Mouse (Mus musculus): Measurements from ENCODE around the gene Tcf20. TPM values are rescaled to one million over a fixed set of nuclear protein-coding genes. Genes with fewer than 3 reads are reported as not detected.

Tcf20 gene
- polyA plus RNA-seq, 1 experiment from 2014 or later = 13.0 TPM

DNA sequence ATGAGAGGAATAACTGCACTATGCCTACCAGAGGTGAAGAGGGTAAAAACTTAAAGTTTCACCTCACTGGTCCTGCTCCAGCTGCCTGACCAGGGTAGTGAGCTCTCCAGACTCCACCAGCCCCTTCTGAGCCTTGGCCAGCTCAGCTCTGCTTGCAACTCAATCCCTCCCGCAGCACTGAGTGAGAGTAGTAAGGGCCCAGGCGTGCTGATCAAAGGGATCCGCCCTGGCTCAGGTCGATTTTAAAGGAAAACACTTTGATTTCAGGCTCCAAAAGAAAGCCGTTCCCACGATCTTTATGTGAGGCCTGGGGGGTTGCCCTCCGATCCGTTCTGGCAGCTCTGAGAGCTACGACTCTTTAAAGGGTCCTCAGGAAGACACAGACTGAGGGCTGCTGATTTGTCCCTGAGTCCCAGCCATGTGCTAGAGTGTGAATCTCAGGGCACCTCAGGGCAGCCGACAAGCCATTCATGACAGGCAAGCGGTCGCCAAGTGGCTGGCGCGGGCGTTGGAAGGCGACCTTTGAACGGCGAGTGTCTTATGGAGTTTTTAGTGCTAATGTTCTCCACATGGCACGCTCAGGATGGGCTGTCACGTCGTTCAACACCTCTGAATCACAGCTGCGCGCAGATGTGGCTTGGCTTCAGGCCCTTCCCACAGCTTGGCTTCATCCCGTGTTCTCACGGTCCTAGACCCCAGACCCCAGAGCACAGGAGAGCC is 37.5 kb upstream of the Tcf20 start:
- Histone ChIP-seq H3K9ac (ENCODE audit: low read depth, low read length) (no peak overlapping the region), H3K4me3 (ENCODE audit: low read depth, low read length) (no peak overlapping the region), H3K27me3 (ENCODE audit: control insufficient read depth, insufficient read depth, low read depth, low read length) (no peaks in the 10 kb centered on the region), H3K27ac (ENCODE audit: low read length) (no peak overlapping the region; the same call in 1 of the 2 replicates), H3K4me1 (ENCODE audit: control insufficient read depth, insufficient read depth, low read length) (peaks cover 33% of the 10 kb centered on the region), H3K4me2 (ENCODE audit: low read length) (no peak overlapping the region), H3K36me3 (ENCODE audit: control insufficient read depth, insufficient read depth, low read length) (no peaks in the 10 kb centered on the region), H3K9me3 (replicated peaks; ENCODE audit: control insufficient read depth, low read length, poor library complexity, severe bottlenecking) (no peaks in the 10 kb centered on the region)
- WGBS = 21% methylated on average over 25 of the region's 25 CpGs
- ATAC-seq = peak; percentile 16; the same call in 1 of the 2 replicates

DNA sequence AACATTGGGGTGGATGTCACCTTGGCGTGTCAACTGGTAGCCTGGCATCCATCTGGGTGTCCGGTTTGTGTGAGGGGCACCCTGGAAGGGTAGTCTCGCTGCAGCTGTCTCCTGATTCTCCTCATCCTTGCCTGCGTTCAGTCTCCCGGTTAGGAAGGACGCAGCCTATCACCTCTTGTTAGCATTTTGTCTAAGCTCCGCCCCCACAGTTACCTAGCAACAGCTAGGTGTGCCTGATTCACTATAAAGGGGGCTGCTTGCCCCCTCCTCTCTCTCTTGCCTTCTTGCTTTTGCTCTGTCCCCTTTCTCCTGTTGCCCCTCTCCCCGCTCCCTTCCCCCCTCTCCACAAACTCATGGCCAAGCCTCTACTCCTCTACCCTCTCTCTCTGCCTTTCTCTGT is 35.3 kb upstream of the Tcf20 start:
- H3K4me3 ChIP-seq (ENCODE audit: low read depth, low read length) = no peak overlapping the region; the same call in 1 of the 2 replicates
- WGBS = 24% methylated on average over 8 of the region's 8 CpGs
- ATAC-seq = no peak
- no peak overlapping the region for H3K9ac ChIP-seq (ENCODE audit: low read depth, low read length)
- H3K9me3 ChIP-seq (replicated peaks; ENCODE audit: control insufficient read depth, low read length, poor library complexity, severe bottlenecking) = no peaks in the 10 kb centered on the region
- H3K4me2 ChIP-seq (ENCODE audit: low read length) = peak overlapping the region; percentile 21; the same call in 1 of the 2 replicates
- no peak overlapping the region for H3K27ac ChIP-seq (ENCODE audit: low read length)
- no peaks in the 10 kb centered on the region for H3K27me3 ChIP-seq (ENCODE audit: control insufficient read depth, insufficient read depth, low read depth, low read length)
- no peaks in the 10 kb centered on the region for H3K36me3 ChIP-seq (ENCODE audit: control insufficient read depth, insufficient read depth, low read length)
- peaks cover 30% of the 10 kb centered on the region for H3K4me1 ChIP-seq (ENCODE audit: control insufficient read depth, insufficient read depth, low read length)

DNA sequence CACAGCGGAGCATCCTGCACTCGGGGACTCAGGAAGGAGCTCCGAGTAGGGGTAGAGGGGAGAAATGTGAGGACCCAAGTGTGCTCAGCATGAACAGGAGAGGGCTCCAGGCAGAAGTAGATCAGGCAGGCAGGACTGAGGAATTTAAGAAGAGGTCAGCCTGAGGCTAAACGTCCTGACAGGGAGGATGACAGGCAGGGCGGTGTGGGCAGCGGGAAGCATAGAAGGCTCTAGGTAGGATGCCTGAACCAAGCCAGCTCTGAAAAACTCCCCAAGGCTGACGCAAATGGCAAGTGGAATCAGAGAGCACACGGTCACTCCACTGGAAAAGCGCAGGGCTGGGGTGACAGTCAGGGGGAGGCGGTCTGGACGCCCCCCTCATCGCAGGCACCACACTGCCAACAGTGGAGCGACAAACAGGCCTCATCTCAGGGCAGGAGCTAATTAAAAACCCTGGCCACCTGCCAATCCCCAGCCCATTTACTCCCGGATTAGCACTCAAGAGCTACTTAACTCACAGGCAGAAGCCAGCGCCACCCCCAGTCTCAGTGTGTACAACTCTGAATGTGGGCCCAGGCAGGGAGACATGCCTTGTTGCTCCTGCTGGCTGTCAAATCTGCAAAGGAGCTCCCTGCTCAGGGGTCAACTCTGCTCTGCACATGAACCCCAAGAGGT is 23.5 kb upstream of the Tcf20 start:
- ATAC-seq = peak; percentile 72
- Histone ChIP-seq H3K36me3 (ENCODE audit: control insufficient read depth, insufficient read depth, low read length) (no peaks in the 10 kb centered on the region), H3K4me2 (ENCODE audit: low read length) (peak overlapping the region; percentile 15; the same call in 1 of the 2 replicates), H3K9me3 (replicated peaks; ENCODE audit: control insufficient read depth, low read length, poor library complexity, severe bottlenecking) (no peaks in the 10 kb centered on the region), H3K4me1 (ENCODE audit: control insufficient read depth, insufficient read depth, low read length) (peaks cover 14% of the 10 kb centered on the region), H3K27me3 (ENCODE audit: control insufficient read depth, insufficient read depth, low read depth, low read length) (peaks cover 3% of the 10 kb centered on the region; the same call in 1 of the 2 replicates), H3K9ac (ENCODE audit: low read depth, low read length) (peak overlapping the region; percentile 43), H3K27ac (ENCODE audit: low read length) (peak overlapping the region; percentile 13; the same call in 1 of the 2 replicates), H3K4me3 (ENCODE audit: low read depth, low read length) (no peak overlapping the region)
- 7% methylated on average over 15 of the region's 15 CpGs for WGBS

DNA sequence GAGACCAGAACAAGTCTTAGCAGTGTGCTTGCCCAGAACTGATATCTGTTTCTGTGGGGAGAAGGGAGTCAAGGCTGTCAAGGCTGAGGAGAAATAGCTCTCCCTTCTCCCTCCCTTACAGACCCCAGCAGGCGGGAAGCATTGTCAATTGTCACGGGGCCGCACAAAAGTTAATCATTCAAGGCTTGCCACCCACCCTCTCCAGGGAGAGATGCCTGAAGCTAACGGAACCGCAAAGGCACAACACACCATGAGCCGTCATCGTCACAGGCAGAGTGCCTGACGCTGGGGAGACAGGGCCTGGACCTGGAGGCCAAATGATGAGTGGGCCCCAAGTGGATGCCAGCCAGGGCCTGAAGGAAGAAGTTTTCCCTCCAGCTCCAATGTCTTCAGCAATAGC is 22.8 kb upstream of the Tcf20 start:
- H3K4me1 ChIP-seq (ENCODE audit: control insufficient read depth, insufficient read depth, low read length) = peaks cover 13% of the 10 kb centered on the region
- no peak overlapping the region for H3K4me3 ChIP-seq (ENCODE audit: low read depth, low read length)
- peak overlapping the region; percentile 43; the same call in 1 of the 2 replicates for H3K9ac ChIP-seq (ENCODE audit: low read depth, low read length)
- H3K9me3 ChIP-seq (replicated peaks; ENCODE audit: control insufficient read depth, low read length, poor library complexity, severe bottlenecking) = no peaks in the 10 kb centered on the region
- peaks cover 3% of the 10 kb centered on the region; the same call in 1 of the 2 replicates for H3K27me3 ChIP-seq (ENCODE audit: control insufficient read depth, insufficient read depth, low read depth, low read length)
- no peaks in the 10 kb centered on the region for H3K36me3 ChIP-seq (ENCODE audit: control insufficient read depth, insufficient read depth, low read length)
- 0 out of 2 replicates have a peak, but pooled peaks have one; percentile 32 for ATAC-seq
- H3K4me2 ChIP-seq (ENCODE audit: low read length) = no peak overlapping the region
- 13% methylated on average over 8 of the region's 8 CpGs for WGBS
- H3K27ac ChIP-seq (ENCODE audit: low read length) = peak overlapping the region; percentile 6; the same call in 1 of the 2 replicates

DNA sequence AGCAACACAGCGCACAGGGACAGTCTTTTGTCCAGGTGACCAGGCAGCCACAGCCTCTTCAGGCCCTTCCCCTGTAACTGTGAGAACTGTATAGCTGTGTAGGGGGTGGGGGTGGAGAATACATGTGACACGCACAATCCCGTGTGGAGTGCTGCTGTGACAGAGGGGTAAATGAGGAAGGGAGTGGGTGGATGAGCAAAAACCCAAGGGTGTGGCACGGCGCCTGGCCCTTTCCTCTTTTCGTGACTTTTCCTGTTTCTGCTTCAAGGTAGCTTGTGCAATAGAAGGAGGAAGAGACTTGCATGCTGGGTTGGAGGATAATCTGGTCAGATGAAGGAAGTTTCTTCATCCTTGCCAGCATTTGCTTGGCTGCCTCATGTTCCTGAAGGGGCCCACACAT is 21.9 kb upstream of the Tcf20 start:
- H3K4me1 ChIP-seq (ENCODE audit: control insufficient read depth, insufficient read depth, low read length) = peaks cover 13% of the 10 kb centered on the region
- no peak overlapping the region for H3K4me2 ChIP-seq (ENCODE audit: low read length)
- 94% methylated on average over 6 of the region's 6 CpGs for WGBS
- H3K27ac ChIP-seq (ENCODE audit: low read length) = no peak overlapping the region
- no peaks in the 10 kb centered on the region for H3K9me3 ChIP-seq (replicated peaks; ENCODE audit: control insufficient read depth, low read length, poor library complexity, severe bottlenecking)
- no peak overlapping the region for H3K4me3 ChIP-seq (ENCODE audit: low read depth, low read length)
- no peaks in the 10 kb centered on the region for H3K36me3 ChIP-seq (ENCODE audit: control insufficient read depth, insufficient read depth, low read length)
- H3K27me3 ChIP-seq (ENCODE audit: control insufficient read depth, insufficient read depth, low read depth, low read length) = peaks cover under 1% of the 10 kb centered on the region; the same call in 1 of the 2 replicates
- H3K9ac ChIP-seq (ENCODE audit: low read depth, low read length) = no peak overlapping the region
- no peak for ATAC-seq

DNA sequence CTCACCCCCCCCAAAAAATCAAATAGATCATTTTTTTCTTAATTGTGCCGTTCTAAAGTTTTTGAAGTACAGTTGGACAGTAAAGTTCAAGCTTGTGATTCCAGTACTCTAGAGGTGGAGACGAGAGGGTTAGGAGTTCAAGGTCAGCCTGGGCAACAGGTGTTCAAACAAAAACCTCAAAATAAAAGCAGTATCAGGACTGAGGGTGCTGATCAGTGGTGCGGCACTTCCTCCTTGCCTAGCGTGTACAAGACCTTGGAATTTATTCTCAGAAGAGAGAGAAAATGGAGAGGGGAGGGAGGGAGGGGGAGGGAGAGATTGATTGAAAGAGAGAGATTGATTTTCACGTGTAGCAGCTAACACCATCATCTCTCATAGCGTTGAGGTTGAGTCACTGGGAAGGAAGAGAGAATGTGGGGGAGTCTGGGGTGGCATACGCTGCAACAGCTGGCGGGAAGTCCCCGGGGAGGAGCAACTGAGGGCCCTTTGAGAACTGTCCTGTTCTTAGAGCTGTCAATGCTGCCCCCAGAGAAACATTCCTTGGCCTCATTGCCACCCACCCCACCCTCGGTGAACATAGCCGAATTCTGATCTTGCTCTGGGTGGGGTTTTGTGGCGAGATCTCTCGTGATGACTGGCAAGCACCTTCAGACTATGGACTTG is 21.2 kb upstream of the Tcf20 start:
- Histone ChIP-seq H3K27ac (ENCODE audit: low read length) (no peak overlapping the region), H3K4me3 (ENCODE audit: low read depth, low read length) (no peak overlapping the region), H3K4me2 (ENCODE audit: low read length) (no peak overlapping the region), H3K36me3 (ENCODE audit: control insufficient read depth, insufficient read depth, low read length) (no peaks in the 10 kb centered on the region), H3K27me3 (ENCODE audit: control insufficient read depth, insufficient read depth, low read depth, low read length) (no peaks in the 10 kb centered on the region), H3K4me1 (ENCODE audit: control insufficient read depth, insufficient read depth, low read length) (peaks cover 13% of the 10 kb centered on the region), H3K9me3 (replicated peaks; ENCODE audit: control insufficient read depth, low read length, poor library complexity, severe bottlenecking) (no peaks in the 10 kb centered on the region), H3K9ac (ENCODE audit: low read depth, low read length) (no peak overlapping the region)
- WGBS = 77% methylated on average over 13 of the region's 13 CpGs
- no peak for ATAC-seq

DNA sequence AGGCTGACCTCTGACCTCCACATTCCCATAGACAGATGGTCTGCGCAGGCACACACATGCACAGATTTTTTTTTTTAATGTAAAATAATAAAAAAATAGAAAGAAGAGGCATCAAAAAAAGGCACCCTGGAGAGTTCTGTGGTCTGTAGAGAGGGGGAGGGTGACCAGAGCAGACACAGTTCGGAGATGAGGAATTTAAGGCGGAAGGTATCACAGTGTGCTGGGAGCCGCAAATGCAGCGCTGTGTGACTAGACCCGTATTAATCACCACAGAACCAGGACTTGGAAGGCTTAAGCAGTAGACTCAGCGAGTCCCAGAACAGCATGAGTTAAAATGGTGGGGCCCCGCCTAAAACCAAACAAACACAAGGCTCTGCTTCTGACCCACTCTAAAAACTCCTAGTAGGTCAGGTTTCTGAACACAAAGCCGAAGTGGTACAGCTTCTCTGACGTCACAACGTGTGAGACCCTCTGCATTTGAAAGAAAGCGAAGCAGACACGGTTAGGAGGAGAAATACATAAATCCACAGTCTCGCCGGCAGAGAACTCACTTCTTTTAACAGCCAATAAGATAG is 19.8 kb upstream of the Tcf20 start:
- Histone ChIP-seq H3K36me3 (ENCODE audit: control insufficient read depth, insufficient read depth, low read length) (no peaks in the 10 kb centered on the region), H3K4me1 (ENCODE audit: control insufficient read depth, insufficient read depth, low read length) (peaks cover 25% of the 10 kb centered on the region), H3K4me2 (ENCODE audit: low read length) (no peak overlapping the region), H3K27me3 (ENCODE audit: control insufficient read depth, insufficient read depth, low read depth, low read length) (no peaks in the 10 kb centered on the region), H3K4me3 (ENCODE audit: low read depth, low read length) (no peak overlapping the region), H3K9me3 (replicated peaks; ENCODE audit: control insufficient read depth, low read length, poor library complexity, severe bottlenecking) (no peaks in the 10 kb centered on the region), H3K27ac (ENCODE audit: low read length) (no peak overlapping the region), H3K9ac (ENCODE audit: low read depth, low read length) (no peak overlapping the region)
- WGBS = 48% methylated on average over 15 of the region's 15 CpGs
- ATAC-seq = no peak

DNA sequence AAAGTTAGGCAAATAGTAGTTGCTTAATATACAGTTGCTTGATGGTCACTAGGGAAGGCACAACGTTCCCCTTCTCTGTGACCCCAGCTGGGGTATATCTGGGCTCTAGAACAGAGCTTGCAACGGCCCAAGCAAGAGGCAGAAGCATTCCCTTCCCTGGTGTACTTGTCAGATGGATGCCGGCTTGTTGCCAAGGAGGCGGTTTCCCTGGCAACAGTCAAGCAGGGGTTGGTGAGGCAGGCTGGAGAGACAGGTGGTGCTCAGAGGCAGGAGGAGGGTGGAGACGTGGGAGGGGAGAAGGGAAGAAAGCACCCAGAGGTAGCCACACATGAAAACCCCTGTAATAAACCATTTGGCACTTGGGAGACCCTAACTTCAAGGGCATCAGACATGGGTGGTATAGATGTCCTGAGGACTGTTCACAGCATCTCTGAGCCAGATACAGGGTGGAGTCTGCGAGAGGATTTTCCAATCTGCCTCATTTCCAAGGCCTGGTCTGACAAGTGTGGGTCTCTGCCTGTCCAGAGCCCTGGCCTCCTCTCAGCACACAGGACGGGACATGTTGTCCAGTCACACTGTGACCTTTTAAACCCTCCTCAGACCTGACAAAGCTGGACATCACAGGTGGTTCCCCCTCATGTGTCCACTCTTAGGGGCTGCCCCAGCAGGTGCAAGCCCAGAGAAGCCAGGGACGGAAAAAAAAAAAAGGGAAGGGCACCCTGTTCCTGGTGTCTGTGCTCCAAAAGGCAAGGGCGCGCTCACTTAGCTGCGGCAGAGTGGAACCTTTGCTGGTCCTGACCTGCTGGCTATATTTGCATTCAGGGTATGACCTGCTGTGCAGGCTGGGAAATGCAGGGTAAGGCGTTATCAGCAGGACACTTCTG is 15.2 kb upstream of the Tcf20 start:
- peak overlapping the region; percentile 50 for H3K9ac ChIP-seq (ENCODE audit: low read depth, low read length)
- ATAC-seq = peak; percentile 90
- WGBS = 31% methylated on average over 12 of the region's 12 CpGs
- H3K27me3 ChIP-seq (ENCODE audit: control insufficient read depth, insufficient read depth, low read depth, low read length) = no peaks in the 10 kb centered on the region
- peak overlapping the region; percentile 81 for H3K27ac ChIP-seq (ENCODE audit: low read length)
- no peak overlapping the region for H3K4me3 ChIP-seq (ENCODE audit: low read depth, low read length)
- H3K9me3 ChIP-seq (replicated peaks; ENCODE audit: control insufficient read depth, low read length, poor library complexity, severe bottlenecking) = no peaks in the 10 kb centered on the region
- no peaks in the 10 kb centered on the region for H3K36me3 ChIP-seq (ENCODE audit: control insufficient read depth, insufficient read depth, low read length)
- H3K4me1 ChIP-seq (ENCODE audit: control insufficient read depth, insufficient read depth, low read length) = peaks cover 20% of the 10 kb centered on the region
- H3K4me2 ChIP-seq (ENCODE audit: low read length) = no peak overlapping the region

Measured in midbrain, embryonic 16.5 days (tissue).